Mouse (Mus musculus): ENCODE data around the gene Ndel1. TPM values are rescaled to one million over a fixed set of nuclear protein-coding genes. Genes with fewer than 3 reads are reported as not detected.
A peak's percentile ranks its signal among the peaks of the same experiment; 100 is the strongest.

Gene Ndel1
- total and polyA plus RNA-seq, 2 experiments from 2014 or later = 96.2 to 105 TPM

- Histone ChIP-seq H3K9ac (replicated peaks; ENCODE audit: low read length) (peak overlapping the region; percentile 94), H3K27ac (peak overlapping the region; percentile 93), H3K27me3 (ENCODE audit: insufficient read depth, low read length) (no peaks in the 10 kb centered on the region), H3K36me3 (ENCODE audit: insufficient read depth, low read length) (peaks cover 30% of the 10 kb centered on the region; the same call in 1 of the 2 replicates), H3K4me2 (ENCODE audit: low read depth, low read length) (peak overlapping the region; percentile 61), H3K4me1 (ENCODE audit: insufficient read depth, low read length) (no peaks in the 10 kb centered on the region), H3K4me3 (ENCODE audit: low read length) (peak overlapping the region; percentile 86), H3K9me3 (ENCODE audit: low read length) (no peaks in the 10 kb centered on the region)
- ATAC-seq = no peak
- under 1% methylated on average over 9 of the region's 10 CpGs for WGBS
- no peak for TF ChIP-seq CTCF (IDR thresholded peaks at IDR 0.05; ENCODE audit: low read depth)
- DNase-seq (ENCODE audit: low spot score) = no peak
Observed at GRCm38 (mm10) chr11:68902047-68902364, 30.3 kb upstream of the Ndel1 start.

- H3K27me3 ChIP-seq (ENCODE audit: insufficient read depth, low read length) = no peaks in the 10 kb centered on the region
- H3K4me1 ChIP-seq (ENCODE audit: insufficient read depth, low read length) = no peaks in the 10 kb centered on the region
- peak within 1 kb of the TSS; percentile 94 for H3K9ac ChIP-seq (replicated peaks; ENCODE audit: low read length)
- peak within 1 kb of the TSS; percentile 61 for H3K4me2 ChIP-seq (ENCODE audit: low read depth, low read length)
- DNase-seq (ENCODE audit: low spot score) (peak; percentile 98), ATAC-seq (peak; percentile 92)
- TF ChIP-seq CTCF (IDR thresholded peaks at IDR 0.05; ENCODE audit: low read depth) = peak; percentile 99
- H3K36me3 ChIP-seq (ENCODE audit: insufficient read depth, low read length) = peaks cover 29% of the 10 kb centered on the region; the same call in 1 of the 2 replicates
- peak within 1 kb of the TSS; percentile 93 for H3K27ac ChIP-seq
- under 1% methylated on average over 52 of the region's 52 CpGs for WGBS
- no peaks in the 10 kb centered on the region for H3K9me3 ChIP-seq (ENCODE audit: low read length)
- peak within 1 kb of the TSS; percentile 86 for H3K4me3 ChIP-seq (ENCODE audit: low read length)
Observed at GRCm38 (mm10) chr11:68901351-68902046, 29.8 kb upstream of the Ndel1 start, which contains the start of gene Rpl26. Gene Rpl26, plus strand, starts transcription at chr11:68901583.

- Histone ChIP-seq H3K36me3 (ENCODE audit: insufficient read depth, low read length) (peaks cover 21% of the 10 kb centered on the region; the same call in 1 of the 2 replicates), H3K4me1 (ENCODE audit: insufficient read depth, low read length) (no peaks in the 10 kb centered on the region), H3K9me3 (ENCODE audit: low read length) (no peaks in the 10 kb centered on the region), H3K9ac (replicated peaks; ENCODE audit: low read length) (peak overlapping the region; percentile 44; the same call in 1 of the 2 replicates), H3K27ac (no peak overlapping the region), H3K27me3 (ENCODE audit: insufficient read depth, low read length) (no peaks in the 10 kb centered on the region), H3K4me3 (ENCODE audit: low read length) (peak overlapping the region; percentile 86), H3K4me2 (ENCODE audit: low read depth, low read length) (peak overlapping the region; percentile 61)
- peak; percentile 65 for ATAC-seq
- TF ChIP-seq CTCF (IDR thresholded peaks at IDR 0.05; ENCODE audit: low read depth) = no peak
- DNase-seq (ENCODE audit: low spot score) = peak; percentile 2
- 25% methylated on average over 31 of the region's 31 CpGs for WGBS
Observed at GRCm38 (mm10) chr11:68900519-68901350, 29.1 kb upstream of the Ndel1 start.

- H3K36me3 ChIP-seq (ENCODE audit: insufficient read depth, low read length) = peaks cover 13% of the 10 kb centered on the region; the same call in 1 of the 2 replicates
- H3K4me2 ChIP-seq (ENCODE audit: low read depth, low read length) = no peak overlapping the region
- H3K4me3 ChIP-seq (ENCODE audit: low read length) = no peak overlapping the region
- no peaks in the 10 kb centered on the region for H3K9me3 ChIP-seq (ENCODE audit: low read length)
- WGBS = 81% methylated on average over 8 of the region's 8 CpGs
- no peak for ATAC-seq
- no peaks in the 10 kb centered on the region for H3K4me1 ChIP-seq (ENCODE audit: insufficient read depth, low read length)
- no peak overlapping the region for H3K9ac ChIP-seq (replicated peaks; ENCODE audit: low read length)
- no peak overlapping the region for H3K27ac ChIP-seq
- H3K27me3 ChIP-seq (ENCODE audit: insufficient read depth, low read length) = no peaks in the 10 kb centered on the region
- no peak for TF ChIP-seq CTCF (IDR thresholded peaks at IDR 0.05; ENCODE audit: low read depth)
- DNase-seq (ENCODE audit: low spot score) = no peak
Observed at GRCm38 (mm10) chr11:68899815-68900214, 28.2 kb upstream of the Ndel1 start.

GRCm38 (mm10) chr11:68898790-68899189 is 27.1 kb upstream of the Ndel1 start:
- ATAC-seq (no peak), DNase-seq (ENCODE audit: low spot score) (no peak)
- Histone ChIP-seq H3K36me3 (ENCODE audit: insufficient read depth, low read length) (peaks cover 9% of the 10 kb centered on the region; the same call in 1 of the 2 replicates), H3K9ac (replicated peaks; ENCODE audit: low read length) (no peak overlapping the region), H3K9me3 (ENCODE audit: low read length) (no peaks in the 10 kb centered on the region), H3K4me2 (ENCODE audit: low read depth, low read length) (no peak overlapping the region), H3K4me3 (ENCODE audit: low read length) (no peak overlapping the region), H3K4me1 (ENCODE audit: insufficient read depth, low read length) (no peaks in the 10 kb centered on the region), H3K27me3 (ENCODE audit: insufficient read depth, low read length) (no peaks in the 10 kb centered on the region), H3K27ac (no peak overlapping the region)
- no peak for TF ChIP-seq CTCF (IDR thresholded peaks at IDR 0.05; ENCODE audit: low read depth)
- 91% methylated on average over 6 of the region's 6 CpGs for WGBS

- ATAC-seq = no peak
- 81% methylated on average over 6 of the region's 6 CpGs for WGBS
- no peak overlapping the region for H3K4me2 ChIP-seq (ENCODE audit: low read depth, low read length)
- no peaks in the 10 kb centered on the region for H3K36me3 ChIP-seq (ENCODE audit: insufficient read depth, low read length)
- DNase-seq (ENCODE audit: low spot score) = no peak
- no peak overlapping the region for H3K4me3 ChIP-seq (ENCODE audit: low read length)
- no peaks in the 10 kb centered on the region for H3K9me3 ChIP-seq (ENCODE audit: low read length)
- no peak overlapping the region for H3K27ac ChIP-seq
- no peaks in the 10 kb centered on the region for H3K27me3 ChIP-seq (ENCODE audit: insufficient read depth, low read length)
- no peaks in the 10 kb centered on the region for H3K4me1 ChIP-seq (ENCODE audit: insufficient read depth, low read length)
- no peak overlapping the region for H3K9ac ChIP-seq (replicated peaks; ENCODE audit: low read length)
- no peak for TF ChIP-seq CTCF (IDR thresholded peaks at IDR 0.05; ENCODE audit: low read depth)
Observed at GRCm38 (mm10) chr11:68897838-68898237, 26.2 kb upstream of the Ndel1 start.
